Mouse (Mus musculus) bone marrow macrophage, adult 2 months (primary cell): ENCODE data around the gene Camk1d. TPM values are rescaled to one million over a fixed set of nuclear protein-coding genes. Genes with fewer than 3 reads are reported as not detected.

Experiments used
- H3K27ac ChIP-seq: 2 replicates; pipeline ENCODE4 v1.5.1; 2012; ENCODE audit warnings: low read depth, low read length; ENCODE audit not compliant: insufficient read depth
- H3K4me1 ChIP-seq: 2 replicates; pipeline ENCODE4 v1.6.1; 2012; ENCODE audit warnings: low read length; ENCODE audit not compliant: control insufficient read depth, insufficient read depth
- H3K4me3 ChIP-seq: 2 replicates; pipeline ENCODE4 v1.5.1; 2012; ENCODE audit warnings: mild to moderate bottlenecking, low read length, moderate library complexity; ENCODE audit not compliant: insufficient read depth
- CTCF ChIP-seq: IDR thresholded peaks from 2 replicates; pipeline ENCODE4 v1.5.1; 2012; ENCODE audit warnings: low read depth, mild to moderate bottlenecking, low read length, moderate library complexity
- POLR2A ChIP-seq: IDR thresholded peaks from 2 replicates; pipeline ENCODE4 v1.6.1; 2012; ENCODE audit warnings: mild to moderate bottlenecking, low read depth, low read length, borderline replicate concordance
- polyA plus RNA-seq: library from polyadenylated mRNA; stranded (reverse); fragments of >200 nt; gene quantifications from 2 replicates; pipeline ENCODE4 v1.2.4, GENCODE M21; 2012; ENCODE audit not compliant: missing spikeins, insufficient read depth, insufficient read length

The Camk1d gene
- polyA plus RNA-seq, 1 experiment: 62.0 TPM

- no peak for TF ChIP-seq CTCF
- TF ChIP-seq POLR2A: no peak
- Histone ChIP-seq H3K4me3 (no peak overlapping the region), H3K4me1 (0 out of 2 replicates have a peak, but pooled peaks cover 4% of the 10 kb centered on the region), H3K27ac (no peak overlapping the region)
These were observed 44.7 kb downstream of the Camk1d start for GRCm38 (mm10) chr2:5669498-5670040.

- no peak overlapping the region for H3K4me3 ChIP-seq
- no peak overlapping the region for H3K27ac ChIP-seq
- TF ChIP-seq CTCF (no peak), POLR2A (no peak)
- 0 out of 2 replicates have a peak, but pooled peaks cover 4% of the 10 kb centered on the region for H3K4me1 ChIP-seq
These were observed 45.4 kb downstream of the Camk1d start for GRCm38 (mm10) chr2:5668940-5669339.

GRCm38 (mm10) chr2:5663499-5663898 lies 50.8 kb downstream of the Camk1d start:
- no peak overlapping the region for H3K4me3 ChIP-seq
- H3K4me1 ChIP-seq: no peaks in the 10 kb centered on the region; the same call in 1 of the 2 replicates
- TF ChIP-seq POLR2A (no peak), CTCF (no peak)

GRCm38 (mm10) chr2:5661946-5662345 lies 52.4 kb downstream of the Camk1d start:
- Histone ChIP-seq H3K4me1 (no peaks in the 10 kb centered on the region; the same call in 1 of the 2 replicates), H3K4me3 (no peak overlapping the region), H3K27ac (no peak overlapping the region)
- no peak for TF ChIP-seq POLR2A
- TF ChIP-seq CTCF: no peak

More at GRCm38 (mm10) chr2:5663499-5663898, 50.8 kb downstream of the Camk1d start:
- no peak overlapping the region for H3K27ac ChIP-seq

GRCm38 (mm10) chr2:5658000-5658399 lies 56.3 kb downstream of the Camk1d start:
- no peak overlapping the region for H3K27ac ChIP-seq
- TF ChIP-seq POLR2A: no peak
- no peak for TF ChIP-seq CTCF

GRCm38 (mm10) chr2:5656326-5656725 lies 58.0 kb downstream of the Camk1d start:
- H3K4me3 ChIP-seq: no peak overlapping the region
- TF ChIP-seq POLR2A (no peak), CTCF (no peak)
- no peak overlapping the region for H3K27ac ChIP-seq
- no peaks in the 10 kb centered on the region; the same call in 1 of the 2 replicates for H3K4me1 ChIP-seq

More at GRCm38 (mm10) chr2:5658000-5658399, 56.3 kb downstream of the Camk1d start:
- Histone ChIP-seq H3K4me1 (no peaks in the 10 kb centered on the region; the same call in 1 of the 2 replicates), H3K4me3 (no peak overlapping the region)

GRCm38 (mm10) chr2:5652071-5652470 lies 62.2 kb downstream of the Camk1d start:
- H3K27ac ChIP-seq: no peak overlapping the region
- no peak for TF ChIP-seq CTCF
- TF ChIP-seq POLR2A: no peak
- peaks cover 7% of the 10 kb centered on the region for H3K4me1 ChIP-seq
- no peak overlapping the region for H3K4me3 ChIP-seq

GRCm38 (mm10) chr2:5651285-5651870 lies 62.9 kb downstream of the Camk1d start:
- H3K27ac ChIP-seq: no peak overlapping the region
- TF ChIP-seq POLR2A: no peak
- H3K4me3 ChIP-seq: no peak overlapping the region
- H3K4me1 ChIP-seq: peaks cover 7% of the 10 kb centered on the region

- TF ChIP-seq CTCF: no peak
- TF ChIP-seq POLR2A: no peak
- no peak overlapping the region for H3K4me3 ChIP-seq
These were observed 65.1 kb downstream of the Camk1d start for GRCm38 (mm10) chr2:5649226-5649625.

GRCm38 (mm10) chr2:5648764-5649163 lies 65.6 kb downstream of the Camk1d start:
- Histone ChIP-seq H3K4me3 (no peak overlapping the region), H3K27ac (no peak overlapping the region), H3K4me1 (peaks cover 7% of the 10 kb centered on the region)
- TF ChIP-seq CTCF (no peak), POLR2A (no peak)

More at GRCm38 (mm10) chr2:5649226-5649625, 65.1 kb downstream of the Camk1d start:
- Histone ChIP-seq H3K4me1 (peaks cover 7% of the 10 kb centered on the region), H3K27ac (no peak overlapping the region)

GRCm38 (mm10) chr2:5646322-5646721 lies 68.0 kb downstream of the Camk1d start:
- peaks cover 20% of the 10 kb centered on the region for H3K4me1 ChIP-seq
- no peak for TF ChIP-seq POLR2A
- TF ChIP-seq CTCF: no peak
- H3K4me3 ChIP-seq: no peak overlapping the region
- H3K27ac ChIP-seq: no peak overlapping the region
